Mouse (Mus musculus) heart, adult 2 months (tissue): Measurements from ENCODE around the gene Zfyve27.

Experiments
- CTCF ChIP-seq: fragments of 200-600 bp; IDR thresholded peaks from 2 replicates; pipeline ENCODE4 v1.8.1; 2022; ENCODE audit warnings: antibody characterized with exemption, mild to moderate bottlenecking, moderate library complexity
- EP300 ChIP-seq: fragments of 200-500 bp; IDR thresholded peaks from 2 replicates; pipeline ENCODE4 v1.6.1; 2011; ENCODE audit warnings: low read depth, low read length, control low read depth; ENCODE audit not compliant: insufficient read depth
- POLR2A ChIP-seq: fragments of 200-500 bp; IDR thresholded peaks from 2 replicates; pipeline ENCODE4 v1.6.1; 2011; ENCODE audit warnings: mild to moderate bottlenecking, low read depth, low read length, control low read depth; ENCODE audit not compliant: insufficient read depth

DNA sequence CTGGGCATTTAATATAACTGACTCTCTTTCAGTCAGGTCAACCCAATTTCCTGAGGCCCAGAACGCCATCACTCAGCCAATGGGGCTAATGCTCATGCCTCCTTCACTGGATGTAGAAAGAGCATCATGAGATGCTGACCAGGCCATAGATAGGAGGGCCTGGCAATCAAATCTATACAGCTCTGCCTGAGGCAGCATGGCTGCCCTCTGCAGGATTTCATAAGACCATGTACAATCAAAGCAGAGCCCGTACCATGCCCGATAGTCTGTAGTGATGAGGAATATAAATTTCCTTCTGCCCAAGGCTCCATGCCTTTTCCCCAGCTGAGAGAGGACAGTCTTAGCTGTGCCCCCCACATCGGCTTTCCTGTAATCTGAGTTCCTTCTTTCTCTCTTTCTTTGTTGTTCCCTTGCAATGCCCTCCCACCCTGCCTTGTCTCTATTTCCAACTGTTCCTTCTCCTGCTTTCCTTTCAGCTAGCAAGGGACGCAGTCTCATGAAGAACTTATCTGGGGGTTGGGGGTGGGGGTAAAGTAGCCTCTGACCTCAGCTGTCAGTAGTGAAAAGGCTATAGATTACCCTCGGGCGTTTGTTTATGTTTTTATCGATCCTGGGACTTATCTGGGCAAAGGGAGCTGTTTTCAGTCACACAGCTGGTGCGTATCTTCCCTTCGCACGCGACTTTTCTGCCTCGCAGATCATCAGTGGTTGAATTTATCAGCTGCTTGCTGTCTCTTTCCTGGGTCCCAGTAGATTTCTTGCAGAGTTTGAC is 5.3 kb upstream of the Zfyve27 start:
- no peak for TF ChIP-seq CTCF
- no peak for TF ChIP-seq EP300
- TF ChIP-seq POLR2A: no peak
